Mouse (Mus musculus) erythroblast, embryonic 14.5 days (primary cell): ENCODE data around the gene Flrt1. TPM values are rescaled to one million over a fixed set of nuclear protein-coding genes. Genes with fewer than 3 reads are reported as not detected.

Experiments used
- H3K27me3 ChIP-seq: 2 replicates; pipeline ENCODE4 v1.6.1; 2012; ENCODE audit warnings: inconsistent platforms; ENCODE audit not compliant: control insufficient read depth
- H3K36me3 ChIP-seq: 2 replicates; pipeline ENCODE4 v1.6.1; 2012; ENCODE audit warnings: mild to moderate bottlenecking, inconsistent platforms; ENCODE audit not compliant: control insufficient read depth
- H3K4me1 ChIP-seq: 2 replicates; pipeline ENCODE4 v1.6.1; 2012; ENCODE audit warnings: inconsistent platforms; ENCODE audit not compliant: control insufficient read depth
- H3K4me3 ChIP-seq: replicated peaks from 2 replicates; pipeline ENCODE3; 2012; ENCODE audit warnings: moderate library complexity, mild to moderate bottlenecking, inconsistent platforms
- H3K9me3 ChIP-seq: 2 replicates; pipeline ENCODE4 v1.6.1; 2012; ENCODE audit warnings: low read length, inconsistent platforms, mixed read lengths; ENCODE audit not compliant: control insufficient read depth
- GATA1 ChIP-seq: IDR thresholded peaks from 2 replicates; pipeline ENCODE4 v1.6.1; 2012; ENCODE audit warnings: low read length, inconsistent platforms, mixed read lengths
- TAL1 ChIP-seq: IDR thresholded peaks from 3 replicates; pipeline ENCODE4 v1.6.1; 2012; ENCODE audit warnings: low read length, inconsistent platforms, mixed read lengths
- polyA plus RNA-seq: library from polyadenylated mRNA; stranded (reverse); fragments of >175 nt; gene quantifications from 2 replicates; pipeline ENCODE4 v1.2.3, GENCODE M21; 2012

The Flrt1 gene
- polyA plus RNA-seq, 1 experiment: not detected

DNA sequence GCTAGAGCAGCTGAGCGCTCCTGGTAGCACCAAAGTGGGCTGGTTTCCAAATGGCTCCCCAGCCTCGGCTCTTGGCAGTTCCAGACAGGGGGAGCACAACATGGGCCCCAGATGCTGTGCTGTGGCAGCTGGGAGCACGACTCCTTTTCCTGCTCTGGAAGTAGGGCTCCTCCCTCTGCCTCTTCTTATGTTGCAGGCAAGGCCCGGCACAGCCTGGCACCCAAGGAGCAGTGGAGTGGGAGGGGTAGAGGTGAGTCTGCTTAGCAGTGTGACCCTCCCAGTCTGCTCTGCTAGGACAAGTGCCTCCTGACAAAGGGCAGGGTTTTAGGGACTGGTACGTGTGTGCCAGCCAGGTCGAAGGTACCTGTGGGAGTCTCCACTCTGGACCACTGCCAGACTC is 5.3 kb upstream of the Flrt1 start:
- Histone ChIP-seq H3K27me3 (no peaks in the 10 kb centered on the region), H3K9me3 (no peaks in the 10 kb centered on the region), H3K4me3 (no peak overlapping the region), H3K4me1 (peaks cover 25% of the 10 kb centered on the region), H3K36me3 (no peaks in the 10 kb centered on the region)
- no peak for TF ChIP-seq GATA1
- no peak for TF ChIP-seq TAL1

DNA sequence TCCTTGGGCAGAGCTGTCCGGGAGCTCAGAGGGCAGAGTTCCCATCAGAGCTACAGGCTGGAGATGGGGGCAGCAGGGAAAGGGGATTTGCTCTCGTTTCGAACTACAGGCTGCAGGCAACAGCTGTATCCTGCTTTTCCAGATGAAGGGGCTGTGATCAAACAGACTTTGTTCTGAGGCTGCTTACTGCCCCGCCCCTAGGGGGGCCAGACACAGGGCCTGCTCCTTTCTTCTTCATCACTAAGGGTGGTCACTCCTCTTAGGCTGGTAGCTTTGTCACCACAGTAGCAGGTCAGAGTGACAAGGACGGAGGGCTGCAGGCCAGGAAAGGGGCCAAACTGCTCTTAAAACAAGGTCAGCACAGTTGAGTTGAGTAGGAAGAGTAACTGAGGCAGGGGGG is 4.6 kb upstream of the Flrt1 start:
- Histone ChIP-seq H3K36me3 (no peaks in the 10 kb centered on the region), H3K4me3 (no peak overlapping the region), H3K9me3 (no peaks in the 10 kb centered on the region), H3K4me1 (peaks cover 17% of the 10 kb centered on the region), H3K27me3 (no peaks in the 10 kb centered on the region)
- TF ChIP-seq GATA1 (no peak), TAL1 (no peak)

DNA sequence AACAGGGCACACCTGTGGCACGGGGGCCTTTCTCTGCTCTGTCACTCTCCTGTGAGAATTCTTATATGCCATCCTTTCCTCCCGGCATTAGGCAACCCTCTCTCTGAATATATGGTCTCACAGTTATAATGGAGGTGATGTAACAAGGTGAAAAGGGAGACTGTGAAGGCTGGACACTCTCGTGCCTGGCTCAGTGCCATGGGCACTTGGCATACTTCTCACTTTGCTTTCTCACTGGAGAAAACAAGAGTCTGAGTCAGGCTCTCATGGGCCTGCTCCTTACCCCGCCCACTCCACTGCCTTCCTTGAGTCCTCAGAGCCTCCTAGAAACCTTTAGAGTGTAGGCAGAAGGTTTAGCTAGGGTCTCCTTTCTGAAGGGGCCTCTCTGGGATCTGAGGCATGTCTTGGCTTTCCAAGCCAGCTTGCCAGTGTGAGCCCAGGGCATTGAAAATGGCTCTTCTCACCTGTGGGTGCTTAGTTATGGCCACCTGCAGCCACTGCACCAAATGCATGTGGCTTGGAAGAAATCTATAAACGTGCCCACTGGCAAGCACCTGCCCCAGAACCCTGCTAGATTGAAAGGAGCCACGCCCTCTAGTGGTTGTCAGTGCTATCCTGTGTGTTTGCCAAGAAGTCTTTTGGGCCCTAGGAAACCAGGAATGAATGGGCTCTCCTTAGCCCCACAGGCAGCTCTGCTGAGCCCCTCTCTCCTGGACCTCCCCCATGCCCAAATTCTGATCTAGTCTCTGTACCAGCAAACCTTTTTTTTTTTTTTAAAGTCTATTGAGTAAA is 2.8 kb upstream of the Flrt1 start:
- H3K27me3 ChIP-seq: no peaks in the 10 kb centered on the region
- peaks cover 15% of the 10 kb centered on the region for H3K4me1 ChIP-seq
- TF ChIP-seq GATA1 (no peak), TAL1 (no peak)
- no peaks in the 10 kb centered on the region for H3K9me3 ChIP-seq
- no peaks in the 10 kb centered on the region for H3K36me3 ChIP-seq
- H3K4me3 ChIP-seq: no peak overlapping the region

DNA sequence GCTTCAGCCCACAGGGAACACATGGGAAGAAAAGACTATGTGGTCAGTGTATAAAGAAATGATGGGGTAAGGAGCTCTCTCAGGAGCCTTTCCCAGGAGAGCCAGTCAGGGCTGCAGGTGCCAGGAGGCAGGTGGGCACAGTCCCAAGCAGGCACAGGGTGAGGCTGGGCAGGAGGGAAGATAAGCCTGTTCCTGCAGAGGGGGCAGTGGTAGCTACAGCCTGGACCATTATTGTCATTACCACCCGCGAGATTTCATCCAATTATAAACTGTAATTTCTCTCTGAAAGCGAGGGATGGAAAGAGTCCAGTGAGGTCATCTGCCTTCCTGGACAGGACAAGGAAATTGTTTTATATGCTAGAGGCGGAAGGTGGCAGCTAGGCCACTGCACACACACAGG is 1.6 kb upstream of the Flrt1 start:
- H3K27me3 ChIP-seq: no peaks in the 10 kb centered on the region
- TF ChIP-seq GATA1 (no peak), TAL1 (no peak)
- H3K4me1 ChIP-seq: peaks cover 17% of the 10 kb centered on the region
- H3K4me3 ChIP-seq: no peak overlapping the region
- no peaks in the 10 kb centered on the region for H3K36me3 ChIP-seq
- H3K9me3 ChIP-seq: no peaks in the 10 kb centered on the region

DNA sequence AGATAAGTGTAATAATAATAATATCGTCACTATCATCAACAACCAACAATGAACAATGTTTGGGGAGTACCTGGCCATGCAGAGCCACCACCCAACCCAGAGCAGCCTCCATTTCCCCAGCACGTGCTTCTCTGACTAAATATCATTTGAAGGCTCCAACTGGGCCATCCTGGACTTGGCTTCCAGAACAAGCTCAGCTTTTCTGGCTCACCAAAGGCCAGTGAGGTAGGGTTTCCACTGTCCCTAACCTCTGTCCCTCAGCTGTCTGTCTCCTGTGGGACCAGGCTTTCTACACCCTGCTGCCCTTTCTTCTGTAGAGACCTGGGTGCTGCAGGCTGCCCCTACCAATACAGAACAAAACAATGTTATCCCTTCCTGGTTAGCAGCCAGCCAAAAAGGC is 1.0 kb upstream of the Flrt1 start:
- Histone ChIP-seq H3K9me3 (no peaks in the 10 kb centered on the region), H3K27me3 (no peaks in the 10 kb centered on the region), H3K36me3 (no peaks in the 10 kb centered on the region), H3K4me3 (no peak overlapping the region), H3K4me1 (peaks cover 17% of the 10 kb centered on the region)
- TF ChIP-seq TAL1 (no peak), GATA1 (no peak)

DNA sequence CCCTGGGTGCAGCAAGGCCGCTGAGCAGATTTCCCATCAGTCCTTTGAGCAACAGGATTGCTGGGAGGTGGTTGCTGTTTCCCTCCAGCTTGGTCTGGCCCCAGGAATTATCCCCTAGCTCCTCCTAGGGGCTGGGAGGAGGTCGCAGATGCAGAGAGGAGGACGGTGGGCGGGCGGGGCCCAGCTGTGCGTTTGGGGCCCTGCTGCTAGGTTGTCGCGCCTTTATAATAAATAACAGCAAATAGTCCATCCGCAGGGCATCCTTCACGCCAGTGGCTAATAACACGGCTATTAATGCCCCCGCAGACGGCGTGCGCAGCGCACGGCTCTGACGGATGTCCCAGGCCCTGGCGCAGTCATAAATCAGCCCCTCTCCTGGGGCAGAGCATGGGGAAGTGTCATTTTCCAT is 1.5 kb downstream of the Flrt1 start:
- H3K9me3 ChIP-seq: no peaks in the 10 kb centered on the region
- no peaks in the 10 kb centered on the region for H3K36me3 ChIP-seq
- H3K27me3 ChIP-seq: no peaks in the 10 kb centered on the region
- peaks cover 12% of the 10 kb centered on the region for H3K4me1 ChIP-seq
- TF ChIP-seq TAL1 (no peak), GATA1 (no peak)
- H3K4me3 ChIP-seq: no peak overlapping the region

DNA sequence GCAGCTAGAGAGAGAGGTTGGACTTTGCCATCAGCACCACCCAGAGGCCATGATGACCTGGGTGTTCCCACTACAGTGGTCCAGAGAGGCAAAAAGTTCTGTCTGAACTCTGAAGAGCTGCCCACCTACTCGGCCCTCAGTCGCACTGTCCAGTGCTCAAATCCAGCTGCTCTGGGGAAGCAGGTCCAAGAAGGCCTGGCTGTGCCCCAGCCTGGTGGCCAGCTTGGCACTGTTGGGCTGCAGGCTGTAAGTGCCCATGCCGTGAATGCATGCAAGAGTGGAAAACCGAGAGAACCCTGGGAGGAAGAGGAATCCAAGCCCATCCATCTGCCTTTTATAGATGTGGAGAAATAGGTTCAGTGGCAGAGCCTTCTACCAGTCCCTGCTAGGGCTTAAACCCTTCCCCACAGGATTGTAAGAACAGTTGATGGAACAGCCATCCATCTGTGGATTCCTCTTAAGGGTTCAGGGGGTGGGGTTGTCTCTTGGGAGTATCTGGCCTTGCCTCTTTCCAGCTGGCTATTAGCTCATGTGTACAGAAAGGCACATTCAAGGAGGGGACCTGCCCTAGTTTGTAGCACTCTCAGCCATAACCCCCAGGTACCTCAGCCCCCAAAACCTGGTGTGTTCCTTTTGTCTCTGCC is 2.1 kb downstream of the Flrt1 start:
- Histone ChIP-seq H3K4me3 (no peak overlapping the region), H3K4me1 (peaks cover 12% of the 10 kb centered on the region), H3K27me3 (peaks cover 1% of the 10 kb centered on the region; the same call in 1 of the 2 replicates), H3K36me3 (no peaks in the 10 kb centered on the region), H3K9me3 (no peaks in the 10 kb centered on the region)
- TF ChIP-seq GATA1 (no peak), TAL1 (no peak)

DNA sequence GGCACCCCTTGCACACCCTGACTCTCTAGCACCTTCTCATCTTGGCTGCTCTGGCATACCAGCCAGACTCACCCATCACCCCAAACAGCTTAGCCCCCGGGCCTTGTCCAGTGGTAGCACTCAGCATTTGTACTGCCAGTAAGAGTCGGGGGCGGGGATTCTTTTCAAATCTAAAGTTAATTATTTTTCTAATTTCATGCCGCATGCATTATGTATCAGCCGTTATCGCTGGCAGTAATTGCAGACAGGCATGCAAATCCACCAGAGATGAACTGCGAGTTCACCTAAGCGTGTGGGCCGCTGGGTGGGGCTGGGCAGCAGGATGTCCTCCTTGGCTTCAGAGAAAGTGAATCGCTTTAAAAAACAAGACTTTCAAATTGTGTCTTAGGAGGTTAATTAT is 3.5 kb downstream of the Flrt1 start:
- TF ChIP-seq TAL1 (no peak), GATA1 (no peak)
- no peaks in the 10 kb centered on the region for H3K9me3 ChIP-seq
- H3K4me3 ChIP-seq: no peak overlapping the region
- peaks cover 14% of the 10 kb centered on the region for H3K4me1 ChIP-seq
- no peaks in the 10 kb centered on the region for H3K36me3 ChIP-seq
- H3K27me3 ChIP-seq: peaks cover 10% of the 10 kb centered on the region

DNA sequence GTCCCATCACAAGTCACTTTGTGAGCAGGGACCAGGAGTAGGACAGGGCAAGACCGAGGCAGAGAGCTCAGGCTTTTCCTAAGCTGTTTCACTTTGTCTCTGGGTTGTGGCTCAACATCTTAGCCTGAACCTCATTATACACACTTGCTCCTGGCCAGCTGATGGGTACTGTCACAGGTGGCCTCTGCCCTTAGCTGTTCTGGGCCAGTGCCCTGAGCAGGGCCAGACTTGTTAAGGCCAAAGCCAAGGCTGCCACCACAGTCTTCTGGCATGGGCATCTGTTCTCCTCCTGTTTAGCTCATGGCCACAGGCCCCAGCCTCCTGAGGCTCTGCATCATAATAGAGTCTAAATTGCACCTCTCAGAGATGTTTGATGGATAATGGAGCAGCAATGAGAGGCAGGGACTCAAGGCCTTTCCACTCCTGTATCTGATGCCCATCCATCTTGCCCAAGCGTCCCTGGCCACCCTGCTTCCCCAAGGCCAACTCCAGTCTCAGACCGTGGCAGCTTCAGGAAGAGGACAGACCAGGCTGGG is 5.8 kb downstream of the Flrt1 start:
- peaks cover 16% of the 10 kb centered on the region for H3K4me1 ChIP-seq
- H3K4me3 ChIP-seq: no peak overlapping the region
- H3K9me3 ChIP-seq: no peaks in the 10 kb centered on the region
- H3K27me3 ChIP-seq: peaks cover 29% of the 10 kb centered on the region
- TF ChIP-seq TAL1: no peak
- TF ChIP-seq GATA1: no peak
- no peaks in the 10 kb centered on the region for H3K36me3 ChIP-seq
